Mouse (Mus musculus) MEL (cell line): ENCODE data around the gene Slc7a11.

Source experiments
- CTCF ChIP-seq, 3 experiments: IDR thresholded peaks in 2 of 3; conservative IDR thresholded peaks in 1 of 3; 2 replicates each; pipeline ENCODE4 v1.5.1; 2011 to 2012; ENCODE audit warnings: low read length in 3 of 3, low read depth in 2 of 3, mild to moderate bottlenecking in 2 of 3, improper control_type of control experiment in 1 of 3, inconsistent platforms in 1 of 3, mixed read lengths in 1 of 3, moderate library complexity in 1 of 3; ENCODE audit not compliant: control insufficient read depth in 1 of 3, insufficient read depth in 1 of 3, poor library complexity in 1 of 3, severe bottlenecking in 1 of 3
- EP300 ChIP-seq, 2 experiments: IDR thresholded peaks; 2 replicates each; pipeline ENCODE4 v1.6.1; 2011; ENCODE audit warnings: improper control_type of control experiment in 2 of 2, low read length in 2 of 2, low read depth in 1 of 2, mild to moderate bottlenecking in 1 of 2
- JUND ChIP-seq: IDR thresholded peaks from 2 replicates; pipeline ENCODE4 v1.6.1; 2011; ENCODE audit warnings: low read depth, mild to moderate bottlenecking, improper control_type of control experiment, low read length
- KAT2A ChIP-seq: conservative IDR thresholded peaks from 2 replicates; pipeline ENCODE4 v1.6.1; 2012; ENCODE audit warnings: low read depth, low read length, improper control_type of control experiment, inconsistent platforms
- POLR2A ChIP-seq, 2 experiments: IDR thresholded peaks; 2 replicates each; pipeline ENCODE4 v1.6.1; 2011 to 2012; ENCODE audit warnings: low read length in 2 of 2, mild to moderate bottlenecking in 2 of 2, control low read depth in 1 of 2, improper control_type of control experiment in 1 of 2, low read depth in 1 of 2, moderate library complexity in 1 of 2; ENCODE audit not compliant: control insufficient read depth in 1 of 2, insufficient read depth in 1 of 2, poor library complexity in 1 of 2
- POLR2AphosphoS2 ChIP-seq: IDR thresholded peaks from 2 replicates; pipeline ENCODE4 v1.6.1; 2011; ENCODE audit warnings: low read length, improper control_type of control experiment
- RAD21 ChIP-seq: IDR thresholded peaks from 2 replicates; pipeline ENCODE4 v1.6.1; 2011; ENCODE audit warnings: mild to moderate bottlenecking, low read depth, low read length, improper control_type of control experiment
- TCF12 ChIP-seq: IDR thresholded peaks from 2 replicates; pipeline ENCODE4 v1.6.1; 2014; ENCODE audit warnings: low read depth, mild to moderate bottlenecking, inconsistent platforms, low read length, improper control_type of control experiment, moderate library complexity

DNA sequence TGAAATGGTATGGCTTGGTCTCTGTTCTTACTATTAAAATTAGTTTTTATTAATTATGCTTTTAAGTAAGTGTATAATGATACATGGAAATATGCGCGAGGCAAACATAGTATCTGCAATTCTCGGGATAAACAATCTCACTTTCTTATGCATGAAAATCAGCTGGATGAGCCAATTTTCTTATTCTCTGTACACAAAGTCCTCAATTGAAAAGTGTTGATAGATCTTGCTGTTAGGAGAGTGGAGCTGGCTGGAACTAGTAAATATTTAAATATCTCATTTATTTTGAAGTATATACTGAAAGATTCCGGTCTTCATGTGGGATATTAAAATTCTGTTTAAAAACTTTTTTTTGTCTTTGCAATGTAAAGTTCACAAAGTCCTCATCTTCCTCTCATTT, 184.6 kb downstream of the Slc7a11 start:
- TF ChIP-seq EP300 (IDR thresholded peaks at IDR 0.05; ENCODE audit: low read depth in 1 of 2, low read length in 2 of 2): no peak
- no peak for TF ChIP-seq CTCF (IDR thresholded peaks at IDR 0.05 in 2 of 3, conservative IDR thresholded peaks at IDR 0.05 in 1 of 3; ENCODE audit: control insufficient read depth in 1 of 3, insufficient read depth in 1 of 3, low read depth in 2 of 3, low read length in 3 of 3, poor library complexity in 1 of 3, severe bottlenecking in 1 of 3)
- no peak for TF ChIP-seq JUND
- no peak for TF ChIP-seq KAT2A
- no peak for TF ChIP-seq RAD21
- no peak for TF ChIP-seq TCF12
- no peak for TF ChIP-seq POLR2A (IDR thresholded peaks at IDR 0.05; ENCODE audit: control insufficient read depth in 1 of 2, insufficient read depth in 1 of 2, low read depth in 1 of 2, low read length in 2 of 2, poor library complexity in 1 of 2)
- no peak for TF ChIP-seq POLR2AphosphoS2
